Mouse (Mus musculus): ENCODE measurements around the gene Rab1b. TPM values are rescaled to one million over a fixed set of nuclear protein-coding genes. Genes with fewer than 3 reads are reported as not detected.

Rab1b gene
- polyA plus RNA-seq, 1 experiment from 2014 or later: 247 TPM

GRCm38 (mm10) chr19:5058801-5059771 lies 47.8 kb downstream of the Rab1b start:
- no peaks in the 10 kb centered on the region for H3K9me3 ChIP-seq (replicated peaks; ENCODE audit: control insufficient read depth, low read length)
- no peak overlapping the region for H3K27ac ChIP-seq (ENCODE audit: low read depth, low read length)
- H3K4me2 ChIP-seq (ENCODE audit: low read length): no peak overlapping the region
- WGBS: 18% methylated on average over 10 of the region's 10 CpGs
- DNase-seq (ENCODE audit: low spot score) (no peak), ATAC-seq (no peak)
- peak overlapping the region; percentile 29; the same call in 1 of the 2 replicates for H3K9ac ChIP-seq (ENCODE audit: low read length)
- no peaks in the 10 kb centered on the region for H3K36me3 ChIP-seq (ENCODE audit: control insufficient read depth, insufficient read depth, low read length)
- H3K4me3 ChIP-seq (ENCODE audit: low read depth, low read length): no peak overlapping the region
- H3K4me1 ChIP-seq (ENCODE audit: control insufficient read depth, insufficient read depth, low read length): peaks cover 6% of the 10 kb centered on the region; the same call in 1 of the 2 replicates
- no peaks in the 10 kb centered on the region for H3K27me3 ChIP-seq (replicated peaks; ENCODE audit: control insufficient read depth, insufficient read depth, low read length)

- no peaks in the 10 kb centered on the region for H3K9me3 ChIP-seq (replicated peaks; ENCODE audit: control insufficient read depth, low read length)
- WGBS: 28% methylated on average over 16 of the region's 16 CpGs
- H3K4me1 ChIP-seq (ENCODE audit: control insufficient read depth, insufficient read depth, low read length): peaks cover 6% of the 10 kb centered on the region; the same call in 1 of the 2 replicates
- ATAC-seq (no peak), DNase-seq (ENCODE audit: low spot score) (no peak)
- no peak overlapping the region for H3K9ac ChIP-seq (ENCODE audit: low read length)
- peaks cover 6% of the 10 kb centered on the region; the same call in 1 of the 2 replicates for H3K27me3 ChIP-seq (replicated peaks; ENCODE audit: control insufficient read depth, insufficient read depth, low read length)
- no peak overlapping the region for H3K4me3 ChIP-seq (ENCODE audit: low read depth, low read length)
- H3K36me3 ChIP-seq (ENCODE audit: control insufficient read depth, insufficient read depth, low read length): no peaks in the 10 kb centered on the region
- H3K4me2 ChIP-seq (ENCODE audit: low read length): no peak overlapping the region
- H3K27ac ChIP-seq (ENCODE audit: low read depth, low read length): no peak overlapping the region
Observed at GRCm38 (mm10) chr19:5057876-5058775, 48.7 kb downstream of the Rab1b start.

GRCm38 (mm10) chr19:5056251-5056650 lies 50.6 kb downstream of the Rab1b start:
- Histone ChIP-seq H3K9me3 (replicated peaks; ENCODE audit: control insufficient read depth, low read length) (no peaks in the 10 kb centered on the region), H3K4me2 (ENCODE audit: low read length) (no peak overlapping the region), H3K27ac (ENCODE audit: low read depth, low read length) (no peak overlapping the region), H3K4me1 (ENCODE audit: control insufficient read depth, insufficient read depth, low read length) (peaks cover 6% of the 10 kb centered on the region; the same call in 1 of the 2 replicates), H3K9ac (ENCODE audit: low read length) (no peak overlapping the region), H3K27me3 (replicated peaks; ENCODE audit: control insufficient read depth, insufficient read depth, low read length) (peaks cover 22% of the 10 kb centered on the region), H3K36me3 (ENCODE audit: control insufficient read depth, insufficient read depth, low read length) (no peaks in the 10 kb centered on the region), H3K4me3 (ENCODE audit: low read depth, low read length) (no peak overlapping the region)
- 13% methylated on average over 6 of the region's 6 CpGs for WGBS
- peak; percentile 56 for ATAC-seq
- peak; percentile 80 for DNase-seq (ENCODE audit: low spot score)

- Histone ChIP-seq H3K9me3 (replicated peaks; ENCODE audit: control insufficient read depth, low read length) (no peaks in the 10 kb centered on the region), H3K4me3 (ENCODE audit: low read depth, low read length) (no peak overlapping the region), H3K27me3 (replicated peaks; ENCODE audit: control insufficient read depth, insufficient read depth, low read length) (peaks cover 33% of the 10 kb centered on the region), H3K9ac (ENCODE audit: low read length) (no peak overlapping the region), H3K4me2 (ENCODE audit: low read length) (no peak overlapping the region), H3K27ac (ENCODE audit: low read depth, low read length) (no peak overlapping the region), H3K36me3 (ENCODE audit: control insufficient read depth, insufficient read depth, low read length) (peaks cover 7% of the 10 kb centered on the region), H3K4me1 (ENCODE audit: control insufficient read depth, insufficient read depth, low read length) (no peaks in the 10 kb centered on the region)
- no peak for ATAC-seq
- DNase-seq (ENCODE audit: low spot score): no peak
- 20% methylated on average over 9 of the region's 9 CpGs for WGBS
Observed at GRCm38 (mm10) chr19:5053909-5054308, 53.0 kb downstream of the Rab1b start.

GRCm38 (mm10) chr19:5052853-5053252 lies 54.0 kb downstream of the Rab1b start:
- no peak overlapping the region for H3K27ac ChIP-seq (ENCODE audit: low read depth, low read length)
- H3K9ac ChIP-seq (ENCODE audit: low read length): no peak overlapping the region
- H3K36me3 ChIP-seq (ENCODE audit: control insufficient read depth, insufficient read depth, low read length): peaks cover 13% of the 10 kb centered on the region
- ATAC-seq (no peak), DNase-seq (ENCODE audit: low spot score) (no peak)
- H3K4me2 ChIP-seq (ENCODE audit: low read length): no peak overlapping the region
- H3K4me3 ChIP-seq (ENCODE audit: low read depth, low read length): no peak overlapping the region
- no peaks in the 10 kb centered on the region for H3K9me3 ChIP-seq (replicated peaks; ENCODE audit: control insufficient read depth, low read length)
- H3K27me3 ChIP-seq (replicated peaks; ENCODE audit: control insufficient read depth, insufficient read depth, low read length): peaks cover 33% of the 10 kb centered on the region
- 66% methylated on average over 17 of the region's 17 CpGs for WGBS
- H3K4me1 ChIP-seq (ENCODE audit: control insufficient read depth, insufficient read depth, low read length): no peaks in the 10 kb centered on the region

GRCm38 (mm10) chr19:5052166-5052822 lies 54.6 kb downstream of the Rab1b start:
- Histone ChIP-seq H3K4me1 (ENCODE audit: control insufficient read depth, insufficient read depth, low read length) (no peaks in the 10 kb centered on the region), H3K27ac (ENCODE audit: low read depth, low read length) (no peak overlapping the region), H3K4me2 (ENCODE audit: low read length) (no peak overlapping the region), H3K9me3 (replicated peaks; ENCODE audit: control insufficient read depth, low read length) (no peaks in the 10 kb centered on the region), H3K27me3 (replicated peaks; ENCODE audit: control insufficient read depth, insufficient read depth, low read length) (peaks cover 33% of the 10 kb centered on the region), H3K4me3 (ENCODE audit: low read depth, low read length) (no peak overlapping the region), H3K36me3 (ENCODE audit: control insufficient read depth, insufficient read depth, low read length) (peaks cover 19% of the 10 kb centered on the region), H3K9ac (ENCODE audit: low read length) (no peak overlapping the region)
- 32% methylated on average over 25 of the region's 25 CpGs for WGBS
- ATAC-seq: no peak
- no peak for DNase-seq (ENCODE audit: low spot score)

GRCm38 (mm10) chr19:5051515-5051914 lies 55.4 kb downstream of the Rab1b start:
- H3K36me3 ChIP-seq (ENCODE audit: control insufficient read depth, insufficient read depth, low read length): peaks cover 26% of the 10 kb centered on the region
- DNase-seq (ENCODE audit: low spot score) (no peak), ATAC-seq (no peak)
- H3K4me3 ChIP-seq (ENCODE audit: low read depth, low read length): no peak overlapping the region
- H3K4me2 ChIP-seq (ENCODE audit: low read length): no peak overlapping the region
- WGBS: 30% methylated on average over 3 of the region's 3 CpGs
- H3K9me3 ChIP-seq (replicated peaks; ENCODE audit: control insufficient read depth, low read length): no peaks in the 10 kb centered on the region
- peaks cover 33% of the 10 kb centered on the region for H3K27me3 ChIP-seq (replicated peaks; ENCODE audit: control insufficient read depth, insufficient read depth, low read length)
- peak overlapping the region; percentile 8; the same call in 1 of the 2 replicates for H3K9ac ChIP-seq (ENCODE audit: low read length)
- H3K27ac ChIP-seq (ENCODE audit: low read depth, low read length): no peak overlapping the region
- H3K4me1 ChIP-seq (ENCODE audit: control insufficient read depth, insufficient read depth, low read length): no peaks in the 10 kb centered on the region

- Histone ChIP-seq H3K9me3 (replicated peaks; ENCODE audit: control insufficient read depth, low read length) (no peaks in the 10 kb centered on the region), H3K27me3 (replicated peaks; ENCODE audit: control insufficient read depth, insufficient read depth, low read length) (peaks cover 33% of the 10 kb centered on the region), H3K27ac (ENCODE audit: low read depth, low read length) (no peak overlapping the region), H3K4me3 (ENCODE audit: low read depth, low read length) (no peak overlapping the region), H3K4me1 (ENCODE audit: control insufficient read depth, insufficient read depth, low read length) (no peaks in the 10 kb centered on the region), H3K4me2 (ENCODE audit: low read length) (no peak overlapping the region), H3K9ac (ENCODE audit: low read length) (peak overlapping the region; percentile 8; the same call in 1 of the 2 replicates), H3K36me3 (ENCODE audit: control insufficient read depth, insufficient read depth, low read length) (peaks cover 31% of the 10 kb centered on the region)
- WGBS: 4% methylated on average over 16 of the region's 17 CpGs
- ATAC-seq: no peak
- no peak for DNase-seq (ENCODE audit: low spot score)
Observed at GRCm38 (mm10) chr19:5051031-5051430, 55.8 kb downstream of the Rab1b start.
